Mouse (Mus musculus) heart, postnatal 25 days (tissue): ENCODE measurements around the gene Kirrel. TPM values are rescaled to one million over a fixed set of nuclear protein-coding genes. Genes with fewer than 3 reads are reported as not detected.
A peak's percentile ranks its signal among the peaks of the same experiment; 100 is the strongest.

ENCODE experiments used
- DNase-seq: peaks from one replicate; pipeline ENCODE4 v3.0.0; 2022; ENCODE audit warnings: low spot score
- intact Hi-C: fragments of 180-260 bp; cut with DNase I; formaldehyde crosslinking; loops from one replicate; pipeline ENCODE4 v1.15.1; 2025
- total RNA-seq, 2 experiments: library from RNA; stranded (reverse); gene quantifications; 2 replicates each; pipeline ENCODE4 v1.2.3; 2021

The Kirrel gene
- total RNA-seq, result 1 to 10 TPM; 7.1 to 8.4 TPM

- peak; percentile 72 for DNase-seq
- intact Hi-C loops, result loop anchor here (2.0 kb wide), 1 partner anchor 83 kb away; no protein-coding TSS in a partner anchor
Observed at GRCm38 (mm10) chr3:87174096-87174768, at the start of gene Kirrel. Gene Kirrel (minus strand): TSS chr3:87174747.

- intact Hi-C loops, result no loop called here
- no peak for DNase-seq
Observed at GRCm38 (mm10) chr3:87223636-87224035, 49.1 kb upstream of the Kirrel start.

- intact Hi-C loops, result no loop called here
- no peak for DNase-seq
Observed at GRCm38 (mm10) chr3:87222346-87222745, 47.8 kb upstream of the Kirrel start.

- intact Hi-C loops, result no loop called here
Observed at GRCm38 (mm10) chr3:87215176-87215575, 40.6 kb upstream of the Kirrel start.

GRCm38 (mm10) chr3:87214221-87214864, 39.8 kb upstream of the Kirrel start:
- intact Hi-C loops, result no loop called here
- no peak for DNase-seq

More at GRCm38 (mm10) chr3:87215176-87215575, 40.6 kb upstream of the Kirrel start:
- no peak for DNase-seq

GRCm38 (mm10) chr3:87206336-87207075, 32.0 kb upstream of the Kirrel start:
- no peak for DNase-seq
- intact Hi-C loops, result no loop called here

- DNase-seq, result no peak
Observed at GRCm38 (mm10) chr3:87196637-87197036, 22.1 kb upstream of the Kirrel start.

GRCm38 (mm10) chr3:87195041-87195440, 20.5 kb upstream of the Kirrel start:
- intact Hi-C loops, result no loop called here
- no peak for DNase-seq

More at GRCm38 (mm10) chr3:87196637-87197036, 22.1 kb upstream of the Kirrel start:
- intact Hi-C loops, result no loop called here

GRCm38 (mm10) chr3:87194591-87194990, 20.0 kb upstream of the Kirrel start:
- DNase-seq, result no peak
- intact Hi-C loops, result no loop called here

- intact Hi-C loops, result no loop called here
- DNase-seq, result no peak
Observed at GRCm38 (mm10) chr3:87193756-87194155, 19.2 kb upstream of the Kirrel start.

- intact Hi-C loops, result no loop called here
- DNase-seq, result no peak
Observed at GRCm38 (mm10) chr3:87193352-87193751, 18.8 kb upstream of the Kirrel start.

- DNase-seq, result no peak
- intact Hi-C loops, result loop anchor here (2.0 kb wide), 1 partner anchor 144 kb away; no protein-coding TSS in a partner anchor
Observed at GRCm38 (mm10) chr3:87176687-87177086, 2.1 kb upstream of the Kirrel start.

GRCm38 (mm10) chr3:87175438-87175815, 880 bp upstream of the Kirrel start:
- intact Hi-C loops, result loop anchor here (2.0 kb wide), 1 partner anchor 85 kb away; no protein-coding TSS in a partner anchor
- no peak for DNase-seq

GRCm38 (mm10) chr3:87174769-87175437, 356 bp upstream of the Kirrel start:
- no peak for DNase-seq
- intact Hi-C loops, result loop anchor here (2.0 kb wide), 1 partner anchor 84 kb away; no protein-coding TSS in a partner anchor

- intact Hi-C loops, result loop anchor here (2.0 kb wide), 1 partner anchor 83 kb away; no protein-coding TSS in a partner anchor
- no peak for DNase-seq
Observed at GRCm38 (mm10) chr3:87173486-87174085, 961 bp downstream of the Kirrel start.

- DNase-seq, result no peak
- intact Hi-C loops, result no loop called here
Observed at GRCm38 (mm10) chr3:87173103-87173444, 1.5 kb downstream of the Kirrel start.

- no peak for DNase-seq
- intact Hi-C loops, result no loop called here
Observed at GRCm38 (mm10) chr3:87172351-87173102, 2.0 kb downstream of the Kirrel start.

- intact Hi-C loops, result no loop called here
- DNase-seq, result no peak
Observed at GRCm38 (mm10) chr3:87171201-87172100, 3.1 kb downstream of the Kirrel start.
